Mouse (Mus musculus) hindlimb bud, embryonic 11.5 days (tissue): ENCODE results near the gene Fam98b.

Experiments
- DNase-seq: peaks from one replicate; pipeline ENCODE4 v3.0.0-alpha.2; 2012; ENCODE audit warnings: low read depth, low spot score; ENCODE audit errors: extremely low spot score

Gene Fam98b

GRCm38 (mm10) chr2:117299596-117300448, 50.3 kb downstream of the Fam98b start:
- no peak for DNase-seq

- no peak for DNase-seq
Observed at GRCm38 (mm10) chr2:117303391-117304350, 54.1 kb downstream of the Fam98b start.

- DNase-seq, result no peak
Observed at GRCm38 (mm10) chr2:117304941-117305340, 55.4 kb downstream of the Fam98b start.

- no peak for DNase-seq
Observed at GRCm38 (mm10) chr2:117307959-117308358, 58.4 kb downstream of the Fam98b start.

GRCm38 (mm10) chr2:117309046-117309445, 59.5 kb downstream of the Fam98b start:
- DNase-seq, result no peak

- DNase-seq, result no peak
Observed at GRCm38 (mm10) chr2:117311349-117311748, 61.8 kb downstream of the Fam98b start.

GRCm38 (mm10) chr2:117312030-117312429, 62.5 kb downstream of the Fam98b start:
- DNase-seq, result no peak

- no peak for DNase-seq
Observed at GRCm38 (mm10) chr2:117312441-117312895, 62.9 kb downstream of the Fam98b start.

GRCm38 (mm10) chr2:117313586-117314235, 64.2 kb downstream of the Fam98b start:
- no peak for DNase-seq

- no peak for DNase-seq
Observed at GRCm38 (mm10) chr2:117318991-117319390, 69.5 kb downstream of the Fam98b start.
